Mouse (Mus musculus): ENCODE data around the gene Reln. TPM values are rescaled to one million over a fixed set of nuclear protein-coding genes. Genes with fewer than 3 reads are reported as not detected.

The Reln gene
- polyA plus RNA-seq, 2 experiments = 3.3 to 6.7 TPM

DNA sequence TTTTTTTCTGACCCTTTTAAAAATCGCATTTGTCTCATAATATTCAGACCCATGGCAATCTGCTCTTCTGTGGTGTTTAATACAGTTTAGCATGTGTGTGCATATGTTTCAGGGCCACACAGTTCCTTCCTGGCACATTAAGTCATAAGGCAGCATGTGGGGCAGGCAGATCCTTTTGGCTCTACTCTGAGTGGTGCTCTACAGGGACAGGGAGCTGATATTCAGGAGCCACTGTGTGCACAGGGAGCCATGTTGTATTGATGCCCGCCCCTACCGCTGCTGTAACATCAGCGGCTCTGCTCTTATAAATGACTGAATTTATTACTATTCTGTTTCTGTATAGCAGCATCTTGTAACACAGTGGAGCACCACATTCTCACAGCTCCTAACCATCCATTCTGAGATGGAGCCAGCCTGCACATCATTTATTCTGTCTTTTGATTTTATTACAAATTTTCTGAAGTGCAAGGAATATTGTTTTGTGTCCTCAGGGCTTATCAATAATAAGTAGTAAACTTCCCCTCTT, 410.3 kb downstream of the Reln start:
- Histone ChIP-seq H3K9me3 (ENCODE audit: control insufficient read depth, low read length) (no peaks in the 10 kb centered on the region), H3K4me2 (replicated peaks; ENCODE audit: low read depth, low read length, severe bottlenecking) (no peak overlapping the region), H3K27me3 (ENCODE audit: control insufficient read depth, insufficient read depth, low read length) (no peaks in the 10 kb centered on the region), H3K9ac (ENCODE audit: low read depth, low read length, severe bottlenecking) (no peak overlapping the region), H3K27ac (replicated peaks; ENCODE audit: low read depth, low read length) (no peak overlapping the region), H3K4me1 (ENCODE audit: control insufficient read depth, insufficient read depth, low read length) (no peaks in the 10 kb centered on the region), H3K4me3 (replicated peaks; ENCODE audit: low read length) (no peak overlapping the region), H3K36me3 (ENCODE audit: control insufficient read depth, insufficient read depth, low read length) (no peaks in the 10 kb centered on the region)
- no peak for TF ChIP-seq POLR2A (IDR thresholded peaks at IDR 0.05; ENCODE audit: borderline replicate concordance, extremely low read depth, insufficient read depth, insufficient read length)
- ATAC-seq (ENCODE audit: low FRiP score, low read depth) (no peak), DNase-seq (ENCODE audit: low spot score) (no peak)
- 85% methylated on average over 4 of the region's 4 CpGs for WGBS

DNA sequence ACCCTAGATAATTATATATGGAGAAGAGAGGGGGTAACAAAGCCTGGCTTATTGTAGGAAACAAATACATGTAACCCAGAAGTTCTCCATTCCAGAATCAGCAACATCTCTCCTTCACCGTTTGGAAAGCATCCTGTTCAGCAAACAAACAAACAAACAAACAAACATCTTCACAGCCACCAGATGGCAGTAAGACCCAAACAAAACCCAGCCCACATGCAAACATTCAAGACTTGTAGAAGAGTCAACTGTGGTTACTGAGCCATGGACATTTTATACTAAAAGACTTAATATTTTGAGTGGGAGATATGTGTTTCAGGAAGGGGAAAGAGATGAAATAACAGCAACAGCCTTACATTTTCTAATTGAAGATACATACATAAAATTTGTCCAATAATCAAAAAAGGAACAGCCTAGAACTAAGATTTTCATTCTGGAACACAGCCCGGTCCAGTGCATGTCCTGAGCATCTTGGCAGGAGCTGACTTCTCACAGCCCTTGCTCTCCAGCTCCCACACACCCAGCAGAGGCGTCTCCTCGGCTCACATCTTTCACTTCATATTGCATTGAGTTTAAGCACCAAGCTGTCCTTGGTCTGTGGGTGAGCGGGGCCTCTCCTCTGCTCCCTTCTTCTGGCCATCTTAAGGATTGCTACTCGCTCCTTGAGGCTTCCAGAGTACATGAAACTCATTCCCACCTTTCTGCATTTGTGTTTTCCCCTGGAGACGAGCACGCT, 411.0 kb downstream of the Reln start:
- WGBS = 79% methylated on average over 8 of the region's 8 CpGs
- no peak for TF ChIP-seq POLR2A (IDR thresholded peaks at IDR 0.05; ENCODE audit: borderline replicate concordance, extremely low read depth, insufficient read depth, insufficient read length)

DNA sequence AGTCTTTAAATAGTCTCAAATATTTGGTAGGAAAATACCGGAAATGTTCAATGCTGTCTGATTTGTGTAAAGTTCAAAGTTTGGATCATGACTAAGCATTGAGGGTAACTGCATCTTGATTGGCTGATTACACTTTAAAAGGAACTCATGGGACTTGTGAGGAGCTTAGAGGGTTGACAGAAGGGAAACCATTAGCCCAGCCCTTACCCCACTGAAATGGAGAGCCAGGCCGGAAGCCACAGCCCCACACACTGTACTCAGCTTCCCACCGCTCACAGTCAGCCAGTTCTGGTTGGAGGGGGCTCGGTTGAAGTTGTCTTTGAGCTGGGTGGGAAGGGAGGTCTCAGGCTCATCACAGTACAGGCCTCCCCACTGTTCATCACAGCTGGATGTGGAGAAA, 413.4 kb downstream of the Reln start:
- ATAC-seq (ENCODE audit: low FRiP score, low read depth) = peak; percentile 62
- no peaks in the 10 kb centered on the region for H3K36me3 ChIP-seq (ENCODE audit: control insufficient read depth, insufficient read depth, low read length)
- no peak overlapping the region for H3K27ac ChIP-seq (replicated peaks; ENCODE audit: low read depth, low read length)
- DNase-seq (ENCODE audit: low spot score) = no peak
- H3K9me3 ChIP-seq (ENCODE audit: control insufficient read depth, low read length) = no peaks in the 10 kb centered on the region
- no peak for TF ChIP-seq POLR2A (IDR thresholded peaks at IDR 0.05; ENCODE audit: borderline replicate concordance, extremely low read depth, insufficient read depth, insufficient read length)
- no peak overlapping the region for H3K4me2 ChIP-seq (replicated peaks; ENCODE audit: low read depth, low read length, severe bottlenecking)
- H3K27me3 ChIP-seq (ENCODE audit: control insufficient read depth, insufficient read depth, low read length) = no peaks in the 10 kb centered on the region
- WGBS = 61% methylated on average over 4 of the region's 4 CpGs
- no peak overlapping the region for H3K4me3 ChIP-seq (replicated peaks; ENCODE audit: low read length)
- H3K9ac ChIP-seq (ENCODE audit: low read depth, low read length, severe bottlenecking) = no peak overlapping the region
- no peaks in the 10 kb centered on the region for H3K4me1 ChIP-seq (ENCODE audit: control insufficient read depth, insufficient read depth, low read length)

More for the DNA sequence above, 411.0 kb downstream of the Reln start:
- Histone ChIP-seq H3K9ac (ENCODE audit: low read depth, low read length, severe bottlenecking) (no peak overlapping the region), H3K9me3 (ENCODE audit: control insufficient read depth, low read length) (no peaks in the 10 kb centered on the region), H3K4me3 (replicated peaks; ENCODE audit: low read length) (no peak overlapping the region), H3K27ac (replicated peaks; ENCODE audit: low read depth, low read length) (no peak overlapping the region), H3K4me2 (replicated peaks; ENCODE audit: low read depth, low read length, severe bottlenecking) (no peak overlapping the region), H3K36me3 (ENCODE audit: control insufficient read depth, insufficient read depth, low read length) (no peaks in the 10 kb centered on the region), H3K27me3 (ENCODE audit: control insufficient read depth, insufficient read depth, low read length) (no peaks in the 10 kb centered on the region), H3K4me1 (ENCODE audit: control insufficient read depth, insufficient read depth, low read length) (no peaks in the 10 kb centered on the region)
- DNase-seq (ENCODE audit: low spot score) (no peak), ATAC-seq (ENCODE audit: low FRiP score, low read depth) (no peak)

DNA sequence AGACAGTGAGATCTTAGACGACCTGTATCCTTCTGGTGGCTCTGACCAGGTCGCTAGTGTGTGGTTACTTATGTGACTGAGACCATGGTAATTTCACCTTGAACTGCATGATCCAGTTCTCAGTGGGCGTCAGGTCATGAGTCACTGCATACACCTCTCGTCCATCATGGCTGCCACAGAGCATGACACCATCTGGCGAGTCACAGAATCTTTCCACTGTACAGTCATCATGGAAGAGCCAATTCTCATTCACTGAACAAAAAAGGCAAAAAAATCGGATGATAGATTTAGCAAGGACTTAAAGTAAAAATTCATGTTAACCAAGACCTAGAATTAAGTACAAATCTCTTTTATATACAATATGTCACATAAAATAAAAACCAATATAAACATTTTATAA, 424.2 kb downstream of the Reln start:
- Histone ChIP-seq H3K4me2 (replicated peaks; ENCODE audit: low read depth, low read length, severe bottlenecking) (no peak overlapping the region), H3K27ac (replicated peaks; ENCODE audit: low read depth, low read length) (no peak overlapping the region), H3K36me3 (ENCODE audit: control insufficient read depth, insufficient read depth, low read length) (no peaks in the 10 kb centered on the region), H3K9ac (ENCODE audit: low read depth, low read length, severe bottlenecking) (no peak overlapping the region), H3K27me3 (ENCODE audit: control insufficient read depth, insufficient read depth, low read length) (no peaks in the 10 kb centered on the region), H3K9me3 (ENCODE audit: control insufficient read depth, low read length) (no peaks in the 10 kb centered on the region), H3K4me1 (ENCODE audit: control insufficient read depth, insufficient read depth, low read length) (no peaks in the 10 kb centered on the region), H3K4me3 (replicated peaks; ENCODE audit: low read length) (no peak overlapping the region)
- 79% methylated on average over 6 of the region's 6 CpGs for WGBS
- TF ChIP-seq POLR2A (IDR thresholded peaks at IDR 0.05; ENCODE audit: borderline replicate concordance, extremely low read depth, insufficient read depth, insufficient read length) = no peak
- DNase-seq (ENCODE audit: low spot score) (no peak), ATAC-seq (ENCODE audit: low FRiP score, low read depth) (no peak)

DNA sequence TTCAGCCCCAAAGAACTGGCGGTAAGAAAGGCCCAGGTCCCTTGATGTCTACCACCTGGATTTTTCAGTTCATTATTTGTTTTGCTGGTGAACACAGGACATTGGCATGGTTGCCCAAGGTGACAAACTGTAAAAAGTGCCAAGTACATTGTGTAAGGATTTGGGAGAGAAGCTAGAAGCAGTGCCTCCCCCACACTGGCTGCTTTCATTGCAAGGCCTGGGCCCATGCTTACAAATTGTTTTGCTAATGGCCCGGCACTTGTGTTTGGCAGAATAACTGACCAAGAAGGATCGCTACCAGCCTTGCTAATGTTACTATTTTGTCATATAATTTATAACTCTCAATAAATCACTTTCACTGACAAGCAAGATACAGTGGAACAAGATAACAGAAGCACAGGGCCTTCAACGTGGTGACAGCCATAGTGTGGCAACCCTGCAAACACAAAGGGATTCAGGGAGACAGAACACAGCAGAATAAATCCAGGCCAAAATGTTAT, 425.2 kb downstream of the Reln start:
- no peaks in the 10 kb centered on the region for H3K27me3 ChIP-seq (ENCODE audit: control insufficient read depth, insufficient read depth, low read length)
- H3K4me1 ChIP-seq (ENCODE audit: control insufficient read depth, insufficient read depth, low read length) = no peaks in the 10 kb centered on the region
- 69% methylated on average over 4 of the region's 4 CpGs for WGBS
- H3K27ac ChIP-seq (replicated peaks; ENCODE audit: low read depth, low read length) = no peak overlapping the region
- ATAC-seq (ENCODE audit: low FRiP score, low read depth) (no peak), DNase-seq (ENCODE audit: low spot score) (no peak)
- H3K4me2 ChIP-seq (replicated peaks; ENCODE audit: low read depth, low read length, severe bottlenecking) = no peak overlapping the region
- H3K36me3 ChIP-seq (ENCODE audit: control insufficient read depth, insufficient read depth, low read length) = no peaks in the 10 kb centered on the region
- H3K9ac ChIP-seq (ENCODE audit: low read depth, low read length, severe bottlenecking) = no peak overlapping the region
- TF ChIP-seq POLR2A (IDR thresholded peaks at IDR 0.05; ENCODE audit: borderline replicate concordance, extremely low read depth, insufficient read depth, insufficient read length) = no peak
- H3K9me3 ChIP-seq (ENCODE audit: control insufficient read depth, low read length) = no peaks in the 10 kb centered on the region
- H3K4me3 ChIP-seq (replicated peaks; ENCODE audit: low read length) = no peak overlapping the region
